Mouse (Mus musculus) hematopoietic stem cell, adult 5-6 weeks (primary cell): Measurements from ENCODE around the gene Zfp618. TPM values are rescaled to one million over a fixed set of nuclear protein-coding genes. Genes with fewer than 3 reads are reported as not detected.
A peak's percentile ranks its signal among the peaks of the same experiment; 100 is the strongest.

Source experiments
- ATAC-seq, 2 experiments: fragments of 125-278 bp in 1 of 2; replicated peaks in 1 of 2; 2 replicates each; pipeline ENCODE4 v1.8.0; 2016 to 2017; ENCODE audit warnings: inconsistent platforms in 2 of 2, mild to moderate bottlenecking in 2 of 2, moderate number of reproducible peaks in 2 of 2, low read depth in 1 of 2, moderate TSS enrichment in 1 of 2; ENCODE audit not compliant: low FRiP score in 2 of 2, poor library complexity in 2 of 2, severe bottlenecking in 2 of 2, insufficient read depth in 1 of 2, low TSS enrichment in 1 of 2
- total RNA-seq: library from RNA; stranded (forward); fragments of 172-1452, 232-1000 nt; gene quantifications from 2 replicates; pipeline ENCODE4 v1.2.3, GENCODE M21; 2017

The Zfp618 gene
- total RNA-seq, 1 experiment from 2014 or later = 1.3 TPM

- ATAC-seq = no peak
Measured at GRCm38 (mm10) chr4:63021034-63021700, 55.8 kb downstream of the Zfp618 start.

- ATAC-seq = no peak
Measured at GRCm38 (mm10) chr4:63023465-63023864, 58.1 kb downstream of the Zfp618 start.

GRCm38 (mm10) chr4:63024098-63024497 is 58.7 kb downstream of the Zfp618 start:
- no peak for ATAC-seq

GRCm38 (mm10) chr4:63024734-63025256 is 59.4 kb downstream of the Zfp618 start:
- peak; percentile 54 to 64 for ATAC-seq

- no peak for ATAC-seq
Measured at GRCm38 (mm10) chr4:63025306-63025705, 59.9 kb downstream of the Zfp618 start.

GRCm38 (mm10) chr4:63026286-63026685 is 60.9 kb downstream of the Zfp618 start:
- no peak for ATAC-seq

- ATAC-seq = no peak
Measured at GRCm38 (mm10) chr4:63027451-63027850, 62.1 kb downstream of the Zfp618 start.

GRCm38 (mm10) chr4:63030157-63030556 is 64.8 kb downstream of the Zfp618 start:
- no peak for ATAC-seq

GRCm38 (mm10) chr4:63031240-63031639 is 65.9 kb downstream of the Zfp618 start:
- no peak for ATAC-seq

- no peak for ATAC-seq
Measured at GRCm38 (mm10) chr4:63032581-63033006, 67.2 kb downstream of the Zfp618 start.

GRCm38 (mm10) chr4:63033724-63034123 is 68.4 kb downstream of the Zfp618 start:
- no peak for ATAC-seq

- no peak for ATAC-seq
Measured at GRCm38 (mm10) chr4:63035991-63036390, 70.6 kb downstream of the Zfp618 start.

GRCm38 (mm10) chr4:63036790-63037189 is 71.4 kb downstream of the Zfp618 start:
- no peak for ATAC-seq

- ATAC-seq = no peak
Measured at GRCm38 (mm10) chr4:63037555-63037954, 72.2 kb downstream of the Zfp618 start.

GRCm38 (mm10) chr4:63038265-63038664 is 72.9 kb downstream of the Zfp618 start:
- ATAC-seq = no peak

GRCm38 (mm10) chr4:63038937-63039336 is 73.6 kb downstream of the Zfp618 start:
- ATAC-seq = no peak

GRCm38 (mm10) chr4:63048606-63049005 is 83.2 kb downstream of the Zfp618 start:
- ATAC-seq = no peak

GRCm38 (mm10) chr4:63049596-63050318 is 84.4 kb downstream of the Zfp618 start:
- ATAC-seq = peak; percentile 25 to 36; a peak in 2 of 4 replicates

- ATAC-seq = no peak
Measured at GRCm38 (mm10) chr4:63050319-63050676, 84.9 kb downstream of the Zfp618 start.
